Mouse (Mus musculus): Measurements from ENCODE around the gene Gm21822.
"Not testable (repeated sequence)": the region's sequence is repeated elsewhere in the genome, so short reads cannot be mapped to it uniquely, and the experiment has no call there.

Gene Gm21822

GRCm38 (mm10) chrY:18654182-18654581 is at the start of gene Gm21822:
Gene Gm21822 (plus strand): TSS chrY:18654482.
- in situ Hi-C loops (cut with MboI, MseI), result not testable (repeated sequence)

Measured in regulatory T cell (primary cell).